Mouse (Mus musculus) yolk sac, embryonic 10.5 days (tissue): Measurements from ENCODE around the gene Olfr557.

Source experiments
- DNase-seq: peaks from one replicate; pipeline ENCODE4 v3.0.0-alpha.2; 2017; ENCODE audit warnings: low spot score

The Olfr557 gene

DNA sequence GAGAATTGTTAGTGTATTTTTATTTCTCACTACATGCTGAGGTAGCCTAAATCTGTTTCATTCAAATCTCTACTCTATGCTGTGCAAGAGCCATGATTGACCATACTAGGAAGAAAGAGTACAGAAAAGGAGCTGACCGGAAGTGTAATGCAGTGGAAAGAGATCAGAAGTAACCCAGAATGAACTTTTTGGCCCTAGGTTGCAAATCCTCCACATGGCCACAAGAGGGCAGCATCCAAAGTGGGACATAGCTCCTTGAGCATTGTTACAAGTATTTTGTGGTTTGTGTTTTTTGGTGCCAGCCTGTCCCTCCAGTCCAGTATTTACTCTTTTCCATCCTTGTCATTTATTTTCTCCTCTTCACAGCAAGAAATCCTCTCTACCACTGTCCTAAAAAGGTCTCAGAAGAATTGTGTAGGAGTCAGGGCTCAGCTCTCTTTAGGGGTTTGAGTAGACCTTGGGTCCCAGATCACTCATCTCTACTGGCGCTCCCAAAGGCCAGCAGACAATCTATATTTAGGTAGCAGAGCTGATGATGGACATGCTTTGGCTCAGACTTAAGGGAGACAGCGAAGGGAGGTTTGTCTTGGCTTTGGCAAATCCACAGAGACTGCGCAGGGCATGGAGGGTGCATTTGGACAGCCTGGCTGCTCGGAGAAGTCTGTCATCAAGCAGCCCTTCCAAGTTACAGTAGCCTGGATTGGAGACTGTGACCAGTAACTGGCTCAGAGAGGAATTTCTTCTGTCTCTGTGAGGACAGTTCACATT, at the start of gene Olfr557:
TSS of gene Olfr557 (plus strand) at position 553 of the 768 bp plus-strand sequence.
- DNase-seq: no peak

DNA sequence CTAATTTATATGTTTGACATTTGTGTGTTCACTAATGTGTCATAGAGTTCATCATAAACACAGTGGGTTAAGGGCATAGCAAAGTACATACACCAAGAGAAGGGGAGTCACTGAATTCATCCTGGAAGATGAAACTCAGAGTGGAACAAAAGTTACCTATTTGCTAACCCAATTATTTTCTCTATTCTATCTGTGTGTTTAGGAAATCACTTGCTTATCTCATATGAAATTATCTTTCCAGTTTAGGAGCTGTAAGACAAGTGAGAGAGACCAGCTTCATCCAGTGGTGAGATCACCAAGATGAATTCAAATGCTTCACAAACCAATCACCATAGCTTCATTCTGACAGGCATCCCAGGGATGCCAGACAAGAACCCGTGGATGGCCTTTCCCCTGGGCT, 37.2 kb upstream of the Olfr557 start, which contains the start of gene Olfr555:
TSS of gene Olfr555 (plus strand) at position 301 of the 400 bp plus-strand sequence.
- DNase-seq: no peak

DNA sequence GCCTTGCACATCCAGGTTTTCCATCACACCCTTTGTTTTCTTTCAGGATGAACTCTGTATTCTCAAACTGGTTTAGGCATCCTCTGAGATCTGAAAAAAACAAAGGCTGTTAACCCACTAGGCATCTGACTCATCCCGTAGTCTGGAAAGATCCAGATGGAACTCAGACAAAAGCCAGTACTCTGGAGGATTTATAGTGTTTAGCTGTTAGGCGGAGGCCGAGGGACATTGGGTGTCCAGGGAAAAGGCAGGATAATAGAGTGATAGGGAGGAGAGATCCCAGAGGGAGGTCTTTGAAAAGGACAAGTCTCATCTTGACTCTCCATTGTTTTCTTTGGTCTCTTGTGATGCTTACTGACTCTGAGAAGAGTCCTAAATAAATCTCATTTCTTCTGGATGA, 31.1 kb upstream of the Olfr557 start, which contains the start of gene Olfr556:
TSS of gene Olfr556 (plus strand) at position 301 of the 400 bp plus-strand sequence.
- DNase-seq: no peak

DNA sequence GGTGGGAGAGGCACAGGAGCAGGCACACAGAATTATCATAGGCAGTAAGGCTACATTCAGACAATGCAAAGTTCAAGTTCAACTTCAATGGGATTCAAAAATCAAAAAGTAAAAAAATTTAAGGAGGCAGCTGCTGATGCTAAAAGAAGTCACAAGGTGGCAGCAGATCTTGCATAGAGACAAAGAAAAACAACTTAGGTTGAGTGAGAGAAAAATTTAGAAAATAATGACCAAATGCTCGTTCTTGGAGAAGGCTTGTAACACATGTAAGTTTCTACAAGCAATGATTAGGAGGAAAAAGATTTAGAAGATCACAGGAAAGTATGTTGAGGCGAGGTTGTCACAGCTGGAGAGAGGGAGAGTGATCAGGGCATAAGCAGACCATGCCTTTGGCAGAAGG, 30.3 kb upstream of the Olfr557 start:
- DNase-seq: no peak

DNA sequence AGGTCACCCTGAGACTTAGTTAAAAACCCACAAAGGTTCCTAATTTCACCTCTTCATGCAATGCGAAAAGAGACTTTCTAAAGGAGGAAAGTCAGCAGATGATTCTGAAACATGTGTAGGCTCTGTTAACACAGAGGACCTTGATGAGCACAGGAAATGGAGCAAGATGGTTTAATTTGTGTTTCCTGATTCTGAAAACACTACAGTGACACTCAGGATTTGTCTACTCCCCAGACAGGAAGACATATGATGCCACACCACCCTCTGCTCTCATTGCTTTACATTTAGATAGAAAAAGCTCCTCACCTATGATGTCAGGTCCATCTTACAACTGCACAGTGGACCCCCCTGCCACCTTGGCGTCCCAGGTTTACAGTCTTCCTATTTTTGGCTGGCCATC, 19.5 kb upstream of the Olfr557 start:
- no peak for DNase-seq

DNA sequence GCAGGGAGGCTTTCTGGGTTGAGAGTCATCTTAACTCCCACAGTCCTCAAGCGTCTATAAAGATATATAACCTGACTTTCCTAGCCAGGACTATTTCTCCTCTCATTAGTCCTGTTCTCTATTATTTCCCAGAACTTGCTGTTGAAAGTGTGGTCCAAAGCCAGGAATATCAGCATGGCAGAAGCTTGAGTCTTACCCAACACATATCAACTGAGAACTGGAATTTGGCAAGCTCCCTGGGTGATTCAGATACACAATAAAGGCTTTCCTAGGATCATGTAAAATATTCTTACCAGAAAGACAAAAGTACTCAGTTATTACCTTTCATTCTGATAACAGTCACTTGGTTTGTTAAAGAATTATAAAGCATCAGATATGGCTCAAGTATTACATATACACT, 13.8 kb upstream of the Olfr557 start:
- no peak for DNase-seq

DNA sequence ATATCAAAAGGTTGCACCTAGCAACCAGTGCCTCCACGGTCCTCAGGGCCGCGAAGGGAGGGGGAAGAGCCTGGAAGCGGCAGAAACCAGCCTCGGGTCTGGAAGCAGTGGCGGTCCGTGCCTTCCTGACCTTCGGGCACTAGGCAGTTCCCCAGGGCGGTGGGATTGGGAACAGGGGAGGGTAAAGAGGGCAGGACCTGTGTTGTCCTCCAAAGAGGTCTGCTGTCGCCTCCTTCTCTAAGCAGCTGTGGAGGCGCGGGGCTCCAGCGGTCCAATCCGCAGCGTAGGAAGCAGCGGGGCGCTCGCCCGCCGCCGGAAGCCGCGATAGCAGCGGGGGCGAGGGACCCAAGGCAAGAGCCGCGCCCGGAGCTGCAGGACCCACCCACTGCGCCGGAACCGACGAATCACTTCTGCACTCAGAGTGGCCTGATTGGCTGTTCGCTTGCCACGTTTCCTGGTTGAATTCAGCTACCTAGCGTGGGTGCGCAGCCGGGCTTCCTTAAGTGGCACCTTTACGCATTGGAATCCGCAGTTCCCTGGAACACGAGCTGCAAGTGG, 8.7 kb upstream of the Olfr557 start, which contains the start of gene Trim68:
TSS of gene Trim68 (minus strand) at position 384 of the 558 bp plus-strand sequence.
- peak; percentile 89 for DNase-seq

DNA sequence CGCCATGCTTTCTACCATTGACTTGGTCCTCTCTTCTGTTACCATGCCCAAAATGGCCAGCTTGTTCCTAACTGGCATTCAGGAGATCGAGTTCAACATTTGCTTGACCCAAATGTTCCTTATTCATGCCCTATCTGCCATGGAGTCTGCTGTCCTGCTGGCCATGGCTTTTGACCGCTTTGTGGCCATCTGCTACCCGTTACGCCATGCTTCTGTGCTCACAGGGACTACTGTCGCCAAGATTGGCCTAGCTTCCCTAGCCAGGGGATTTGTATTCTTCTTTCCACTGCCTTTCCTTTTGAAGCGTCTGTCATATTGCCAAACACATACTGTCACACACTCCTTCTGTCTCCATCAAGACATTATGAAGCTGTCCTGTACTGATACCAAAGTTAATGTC, 2.8 kb downstream of the Olfr557 start:
- DNase-seq: no peak

DNA sequence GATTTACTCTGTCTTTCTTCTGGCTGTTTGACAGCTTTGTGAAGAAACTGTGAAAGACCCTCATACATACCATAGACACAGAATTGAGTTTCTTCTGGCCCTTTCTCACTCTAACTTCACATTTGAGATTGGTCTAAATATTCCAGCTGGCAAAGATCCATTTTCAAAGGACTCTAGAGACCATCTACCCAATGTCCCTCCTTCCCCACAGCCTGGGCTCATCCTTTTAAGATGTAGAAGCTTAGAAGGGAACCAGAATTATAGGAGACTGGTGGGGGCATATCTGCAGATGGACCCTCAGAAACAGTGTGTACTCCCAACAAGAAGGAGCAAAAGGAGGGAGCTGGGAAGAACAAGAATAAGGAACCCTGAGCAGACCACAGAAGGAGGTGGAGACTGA, 6.2 kb downstream of the Olfr557 start, which contains the start of gene Olfr558:
TSS of gene Olfr558 (plus strand) at position 301 of the 400 bp plus-strand sequence.
- no peak for DNase-seq

DNA sequence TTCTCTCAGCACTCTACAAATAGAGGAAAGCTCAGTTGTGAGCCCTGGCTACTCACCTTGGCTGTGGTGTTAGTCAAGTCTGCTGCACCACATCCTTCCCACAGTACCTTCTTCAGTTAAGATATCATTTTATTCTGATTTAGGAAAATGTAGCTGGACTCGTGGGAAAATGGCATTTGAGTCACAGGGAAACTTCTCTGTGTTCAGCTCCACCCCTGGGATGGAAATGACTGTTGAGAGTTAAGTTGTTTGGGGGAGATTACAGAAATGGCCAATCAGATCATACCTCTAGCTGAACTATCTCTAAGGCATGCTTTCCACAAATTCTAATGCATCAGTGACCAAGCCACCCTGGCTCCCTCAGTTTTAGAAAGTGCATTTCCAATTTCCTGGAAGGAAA, 23.3 kb downstream of the Olfr557 start, which contains the start of gene Olfr33:
TSS of gene Olfr33 (minus strand) at position 101 of the 400 bp plus-strand sequence.
- DNase-seq: no peak

DNA sequence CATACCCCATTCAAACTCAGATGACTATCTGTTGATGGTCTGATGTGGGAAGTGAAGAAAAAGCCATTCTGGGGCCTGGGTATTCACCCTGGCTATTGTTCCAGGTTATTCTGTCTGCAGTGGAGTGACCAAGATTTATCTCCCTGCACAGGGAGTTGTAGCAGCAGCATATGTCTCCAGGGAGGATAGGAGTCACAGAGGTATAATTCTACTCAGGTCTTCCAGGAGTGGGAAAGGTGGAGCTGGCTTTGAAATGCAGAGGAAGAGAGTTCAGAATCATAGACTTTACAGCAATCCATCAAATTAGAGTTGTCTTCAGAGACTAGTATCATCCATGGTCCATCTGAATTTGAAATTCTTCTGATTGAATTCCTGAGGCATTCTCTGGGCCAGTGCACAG, 31.7 kb downstream of the Olfr557 start, which contains the start of gene Olfr559:
TSS of gene Olfr559 (minus strand) at position 101 of the 400 bp plus-strand sequence.
- DNase-seq: no peak

DNA sequence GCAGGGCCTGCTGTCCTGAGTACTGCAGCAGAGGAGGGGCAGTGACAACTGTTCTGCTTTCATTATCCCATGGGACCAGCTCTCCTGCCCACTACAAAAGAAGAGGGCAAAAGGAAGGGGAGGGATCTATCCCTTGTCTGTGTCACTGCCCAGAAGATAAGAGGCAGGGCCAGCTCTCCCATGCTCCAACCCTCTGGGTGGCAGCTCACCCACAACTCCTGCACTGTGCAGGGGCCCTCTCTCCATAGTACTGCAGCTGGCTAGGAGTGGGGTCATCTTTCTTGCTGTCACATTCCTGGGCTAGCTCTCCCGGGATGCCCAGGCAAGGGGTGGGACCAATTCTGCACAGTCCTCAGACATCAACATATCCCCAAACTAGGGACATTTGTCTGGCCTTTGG, 38.1 kb downstream of the Olfr557 start:
- no peak for DNase-seq

DNA sequence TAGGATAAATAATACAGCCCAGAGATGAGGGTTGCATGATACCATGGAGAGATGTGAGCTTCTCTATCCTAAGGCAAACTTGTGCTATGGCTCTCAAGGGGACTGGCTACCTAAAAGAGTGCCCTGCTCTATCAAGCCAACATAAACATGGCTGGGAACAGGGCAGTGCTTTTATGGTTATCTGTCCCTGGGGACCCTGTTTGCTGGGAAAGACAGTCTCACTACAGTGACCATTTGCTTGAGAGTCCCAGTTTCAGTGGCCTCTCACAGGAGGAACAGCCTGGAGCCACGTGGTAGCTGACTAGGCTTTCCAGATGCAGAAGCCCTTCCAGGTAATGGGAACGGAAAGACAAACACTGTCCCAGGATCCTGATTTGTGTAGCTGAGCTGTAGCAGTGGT, 42.0 kb downstream of the Olfr557 start:
- no peak for DNase-seq
